Mouse (Mus musculus) skeletal muscle tissue, postnatal 0 days (tissue): ENCODE measurements around the gene Myo1e. TPM values are rescaled to one million over a fixed set of nuclear protein-coding genes. Genes with fewer than 3 reads are reported as not detected.

Experiments used
- microRNA-seq, 2 experiments: library from miRNA; unstranded; fragments of <30 nt; microRNA quantifications; one replicate each; pipeline ENCODE4; 2016
- polyA plus RNA-seq: library from polyadenylated mRNA; unstranded; fragments of >200 nt; fragmentation: Nextera tagmentation; extraction: Ambion mirVana; gene quantifications from 2 replicates; pipeline ENCODE4 v1.2.1, GENCODE M21; 2015

The Myo1e gene
- polyA plus RNA-seq, result 8.0 and 8.7 TPM in 2 replicates

DNA sequence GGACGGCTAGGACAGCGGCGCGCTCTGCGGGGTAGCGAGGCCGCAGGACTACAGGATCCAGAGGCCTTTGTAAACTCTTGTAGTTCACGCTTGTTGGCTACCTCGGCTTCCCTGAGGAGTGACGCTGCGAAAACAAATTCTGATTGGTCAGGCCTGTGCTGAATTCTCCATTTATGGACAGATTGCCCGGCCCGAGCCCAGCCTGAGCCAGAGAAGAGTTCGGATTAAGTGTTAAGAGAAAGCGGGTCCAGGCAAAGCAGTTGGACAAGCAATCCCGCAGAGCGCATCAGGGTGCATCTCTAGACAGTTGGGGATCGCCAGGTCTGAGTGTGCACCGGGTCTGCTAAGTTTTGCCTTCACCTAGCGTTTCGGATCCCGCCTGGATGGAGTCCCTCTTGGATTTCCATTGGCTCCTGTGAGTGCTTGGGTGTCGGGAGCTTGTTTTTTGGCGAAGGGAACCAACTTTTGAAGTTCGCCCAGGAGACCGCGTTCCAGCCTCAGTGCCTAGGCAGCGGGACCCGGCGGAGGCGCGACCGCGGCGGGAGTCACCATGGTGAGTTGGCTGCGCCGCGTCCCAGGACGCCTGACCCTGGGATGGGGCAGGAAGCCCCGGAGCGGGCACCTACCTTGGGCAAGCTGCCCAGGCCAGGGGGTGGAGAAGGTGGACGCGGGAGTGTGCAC, at the start of gene Myo1e:
TSS of gene Myo1e (plus strand) at position 200 of the 681 bp plus-strand sequence.

DNA sequence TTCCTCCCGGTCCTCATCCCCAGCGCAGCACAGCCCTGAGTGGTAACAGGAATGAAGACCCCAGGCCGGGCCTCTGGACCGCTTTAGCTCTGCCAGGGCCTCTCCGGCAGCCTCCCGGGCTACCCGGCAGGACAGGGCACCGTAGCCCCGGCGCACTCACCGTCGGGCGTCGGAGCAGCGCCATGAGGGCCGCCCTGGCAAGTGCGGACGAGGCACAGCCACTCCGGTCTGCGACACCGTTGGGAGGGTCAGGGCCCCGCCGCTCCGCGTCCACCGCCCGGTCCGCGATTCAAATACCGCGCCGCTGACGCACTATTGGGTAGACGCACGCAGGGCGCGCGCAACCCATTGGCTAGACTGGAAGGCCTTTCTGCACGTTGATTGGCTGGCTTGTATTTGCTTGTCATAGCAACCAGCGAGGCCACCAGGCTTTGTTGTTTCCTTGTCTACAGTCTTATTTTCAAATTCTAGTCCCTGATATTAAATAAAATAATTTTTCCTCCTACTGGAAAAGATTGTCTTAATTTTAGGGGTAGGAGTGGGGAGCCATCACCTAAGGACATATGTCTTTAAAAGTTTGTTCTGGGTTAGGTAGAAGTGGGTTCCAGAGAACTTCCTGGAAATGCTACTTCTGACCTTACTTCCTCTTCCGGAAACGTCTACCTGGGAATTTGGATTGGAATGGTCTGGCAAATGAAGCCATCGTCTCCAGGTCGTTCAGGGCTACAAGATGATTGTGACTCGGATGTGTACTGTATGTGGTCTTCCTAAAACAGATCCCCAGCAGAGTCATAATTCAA, 214.3 kb downstream of the Myo1e start, which contains the start of gene Ccnb2:
TSS of gene Ccnb2 (minus strand) at position 291 of the 800 bp plus-strand sequence.

Small RNAs within 50 kb of the gene (microRNA-seq; reads per million reads assigned to microRNA genes)
- gene Mir5626, result 0.85 to 1.2 reads per million in 2 experiments

Other genes starting within 250 kb of the Myo1e start
- 74.1 and 84.6 TPM in 2 replicates for gene Bnip2, start 217.9 kb upstream of the Myo1e start, polyA plus RNA-seq
- 125 and 127 TPM in 2 replicates for gene Gtf2a2, start 194.8 kb upstream of the Myo1e start, polyA plus RNA-seq
- not detected in 2 replicates for gene Gcnt3, start 169.3 kb upstream of the Myo1e start, polyA plus RNA-seq
- gene Fam81a, start 64.8 kb upstream of the Myo1e start, polyA plus RNA-seq, result 1.5 and 2.7 TPM in 2 replicates
- 43.7 and 43.8 TPM in 2 replicates for gene Ccnb2, start 214.2 kb downstream of the Myo1e start, polyA plus RNA-seq